Mouse (Mus musculus): ENCODE results near the gene Ctcf. TPM values are rescaled to one million over a fixed set of nuclear protein-coding genes. Genes with fewer than 3 reads are reported as not detected.
A peak's percentile ranks its signal among the peaks of the same experiment; 100 is the strongest.

The Ctcf gene
- polyA plus RNA-seq, 1 experiment from 2014 or later: 152 TPM

- Histone ChIP-seq H3K4me1 (peaks cover 34% of the 10 kb centered on the region), H3K9ac (replicated peaks) (no peak overlapping the region), H3K9me3 (no peaks in the 10 kb centered on the region), H3K36me3 (peaks cover 64% of the 10 kb centered on the region), H3K4me2 (replicated peaks) (no peak overlapping the region), H3K4me3 (no peak overlapping the region), H3K27ac (replicated peaks) (no peak overlapping the region), H3K27me3 (no peaks in the 10 kb centered on the region; the same call in 1 of the 2 replicates)
- no peak for ATAC-seq (replicated peaks)
- WGBS: 95% methylated on average over 19 of the region's 19 CpGs
Observed at GRCm38 (mm10) chr8:105618892-105619591, 17.3 kb upstream of the Ctcf start.

- peaks cover 61% of the 10 kb centered on the region for H3K36me3 ChIP-seq
- no peak for ATAC-seq (replicated peaks)
- H3K9ac ChIP-seq (replicated peaks): no peak overlapping the region
- peaks cover 37% of the 10 kb centered on the region for H3K4me1 ChIP-seq
- no peaks in the 10 kb centered on the region for H3K9me3 ChIP-seq
- no peak overlapping the region for H3K4me2 ChIP-seq (replicated peaks)
- H3K27me3 ChIP-seq: no peaks in the 10 kb centered on the region
- no peak overlapping the region for H3K27ac ChIP-seq (replicated peaks)
- no peak overlapping the region for H3K4me3 ChIP-seq
- 89% methylated on average over 19 of the region's 19 CpGs for WGBS
Observed at GRCm38 (mm10) chr8:105620211-105620610, 16.2 kb upstream of the Ctcf start.

GRCm38 (mm10) chr8:105620946-105621720, 15.2 kb upstream of the Ctcf start:
- Histone ChIP-seq H3K9ac (replicated peaks) (no peak overlapping the region), H3K27me3 (no peaks in the 10 kb centered on the region), H3K4me2 (replicated peaks) (no peak overlapping the region), H3K36me3 (peaks cover 52% of the 10 kb centered on the region), H3K4me3 (no peak overlapping the region), H3K27ac (replicated peaks) (peak overlapping the region; percentile 74), H3K4me1 (peaks cover 37% of the 10 kb centered on the region), H3K9me3 (no peaks in the 10 kb centered on the region)
- no peak for ATAC-seq (replicated peaks)
- WGBS: 88% methylated on average over 21 of the region's 21 CpGs

- H3K4me1 ChIP-seq: peaks cover 37% of the 10 kb centered on the region
- H3K27ac ChIP-seq (replicated peaks): peak overlapping the region; percentile 74
- no peak overlapping the region for H3K9ac ChIP-seq (replicated peaks)
- H3K27me3 ChIP-seq: no peaks in the 10 kb centered on the region
- H3K4me2 ChIP-seq (replicated peaks): no peak overlapping the region
- H3K9me3 ChIP-seq: no peaks in the 10 kb centered on the region
- H3K4me3 ChIP-seq: no peak overlapping the region
- 24% methylated on average over 4 of the region's 4 CpGs for WGBS
- ATAC-seq (replicated peaks): 0 out of 2 replicates have a peak, but pooled peaks have one; percentile 21
- H3K36me3 ChIP-seq: peaks cover 45% of the 10 kb centered on the region
Observed at GRCm38 (mm10) chr8:105621841-105622240, 14.5 kb upstream of the Ctcf start.

- Histone ChIP-seq H3K9me3 (no peaks in the 10 kb centered on the region), H3K36me3 (peaks cover 38% of the 10 kb centered on the region), H3K27ac (replicated peaks) (peak overlapping the region; percentile 74), H3K27me3 (no peaks in the 10 kb centered on the region), H3K4me3 (no peak overlapping the region), H3K4me1 (peaks cover 37% of the 10 kb centered on the region), H3K4me2 (replicated peaks) (no peak overlapping the region), H3K9ac (replicated peaks) (no peak overlapping the region)
- ATAC-seq (replicated peaks): peak; percentile 80
- 7% methylated on average over 8 of the region's 8 CpGs for WGBS
Observed at GRCm38 (mm10) chr8:105622421-105622920, 13.9 kb upstream of the Ctcf start.

GRCm38 (mm10) chr8:105623118-105623517, 13.2 kb upstream of the Ctcf start:
- no peak overlapping the region for H3K4me2 ChIP-seq (replicated peaks)
- H3K27me3 ChIP-seq: no peaks in the 10 kb centered on the region
- WGBS: 24% methylated on average over 5 of the region's 5 CpGs
- peak overlapping the region; percentile 74; the same call in 1 of the 2 replicates for H3K27ac ChIP-seq (replicated peaks)
- ATAC-seq (replicated peaks): no peak
- H3K36me3 ChIP-seq: peaks cover 32% of the 10 kb centered on the region
- no peaks in the 10 kb centered on the region for H3K9me3 ChIP-seq
- peaks cover 37% of the 10 kb centered on the region for H3K4me1 ChIP-seq
- H3K9ac ChIP-seq (replicated peaks): no peak overlapping the region
- H3K4me3 ChIP-seq: no peak overlapping the region

GRCm38 (mm10) chr8:105623679-105624245, 12.6 kb upstream of the Ctcf start:
- WGBS: 53% methylated on average over 7 of the region's 7 CpGs
- no peaks in the 10 kb centered on the region for H3K9me3 ChIP-seq
- H3K4me3 ChIP-seq: no peak overlapping the region
- H3K9ac ChIP-seq (replicated peaks): no peak overlapping the region
- no peak overlapping the region for H3K4me2 ChIP-seq (replicated peaks)
- no peaks in the 10 kb centered on the region for H3K27me3 ChIP-seq
- ATAC-seq (replicated peaks): no peak
- peaks cover 37% of the 10 kb centered on the region for H3K4me1 ChIP-seq
- peaks cover 26% of the 10 kb centered on the region for H3K36me3 ChIP-seq
- H3K27ac ChIP-seq (replicated peaks): peak overlapping the region; percentile 76

- Histone ChIP-seq H3K27me3 (no peaks in the 10 kb centered on the region), H3K27ac (replicated peaks) (peak overlapping the region; percentile 76), H3K36me3 (peaks cover 22% of the 10 kb centered on the region), H3K4me2 (replicated peaks) (no peak overlapping the region), H3K9me3 (no peaks in the 10 kb centered on the region), H3K9ac (replicated peaks) (0 out of 2 replicates have a peak overlapping the region, but pooled peaks have one; percentile 5), H3K4me3 (no peak overlapping the region), H3K4me1 (peaks cover 37% of the 10 kb centered on the region)
- no peak for ATAC-seq (replicated peaks)
- 59% methylated on average over 3 of the region's 3 CpGs for WGBS
Observed at GRCm38 (mm10) chr8:105624401-105624800, 12.0 kb upstream of the Ctcf start.

GRCm38 (mm10) chr8:105624831-105625230, 11.5 kb upstream of the Ctcf start:
- 73% methylated on average over 1 of the region's 1 CpGs for WGBS
- H3K36me3 ChIP-seq: peaks cover 18% of the 10 kb centered on the region
- no peak overlapping the region for H3K4me3 ChIP-seq
- no peaks in the 10 kb centered on the region for H3K27me3 ChIP-seq
- ATAC-seq (replicated peaks): no peak
- no peaks in the 10 kb centered on the region for H3K9me3 ChIP-seq
- H3K4me1 ChIP-seq: peaks cover 37% of the 10 kb centered on the region
- H3K4me2 ChIP-seq (replicated peaks): no peak overlapping the region
- no peak overlapping the region for H3K9ac ChIP-seq (replicated peaks)
- peak overlapping the region; percentile 76 for H3K27ac ChIP-seq (replicated peaks)

GRCm38 (mm10) chr8:105626086-105626485, 10.3 kb upstream of the Ctcf start:
- H3K4me2 ChIP-seq (replicated peaks): no peak overlapping the region
- no peak overlapping the region for H3K27ac ChIP-seq (replicated peaks)
- peaks cover 37% of the 10 kb centered on the region for H3K4me1 ChIP-seq
- H3K27me3 ChIP-seq: no peaks in the 10 kb centered on the region
- no peaks in the 10 kb centered on the region for H3K9me3 ChIP-seq
- no peak overlapping the region for H3K9ac ChIP-seq (replicated peaks)
- ATAC-seq (replicated peaks): no peak
- peaks cover 6% of the 10 kb centered on the region; the same call in 1 of the 2 replicates for H3K36me3 ChIP-seq
- no peak overlapping the region for H3K4me3 ChIP-seq
- 63% methylated on average over 1 of the region's 1 CpGs for WGBS

- WGBS: 85% methylated on average over 4 of the region's 4 CpGs
- Histone ChIP-seq H3K9ac (replicated peaks) (no peak overlapping the region), H3K9me3 (no peaks in the 10 kb centered on the region), H3K27ac (replicated peaks) (no peak overlapping the region), H3K4me1 (peaks cover 7% of the 10 kb centered on the region), H3K27me3 (no peaks in the 10 kb centered on the region), H3K36me3 (no peaks in the 10 kb centered on the region), H3K4me3 (no peak overlapping the region), H3K4me2 (replicated peaks) (no peak overlapping the region)
- ATAC-seq (replicated peaks): no peak
Observed at GRCm38 (mm10) chr8:105629337-105629736, 7.0 kb upstream of the Ctcf start.

Data from forebrain, embryonic 15.5 days (tissue).